Mouse (Mus musculus) testis, adult 2 months (tissue): ENCODE data around the gene Slc2a9.

Experiments
- CTCF ChIP-seq: fragments of 200-500 bp; IDR thresholded peaks from 2 replicates; pipeline ENCODE4 v1.5.1; 2012; ENCODE audit warnings: low read depth, mild to moderate bottlenecking, inconsistent platforms, low read length, moderate library complexity; ENCODE audit not compliant: control insufficient read depth, insufficient read depth, insufficient replicate concordance
- POLR2A ChIP-seq: fragments of 200-500 bp; IDR thresholded peaks from 2 replicates; pipeline ENCODE4 v1.6.1; 2012; ENCODE audit warnings: low read depth, mild to moderate bottlenecking, inconsistent platforms, low read length, moderate library complexity; ENCODE audit not compliant: control insufficient read depth

GRCm38 (mm10) chr5:38500043-38500442 is 2.9 kb downstream of the Slc2a9 start:
- TF ChIP-seq POLR2A (no peak), CTCF (no peak)
